Mouse (Mus musculus): ENCODE data around the gene Sh3d21.

Gene Sh3d21

DNA sequence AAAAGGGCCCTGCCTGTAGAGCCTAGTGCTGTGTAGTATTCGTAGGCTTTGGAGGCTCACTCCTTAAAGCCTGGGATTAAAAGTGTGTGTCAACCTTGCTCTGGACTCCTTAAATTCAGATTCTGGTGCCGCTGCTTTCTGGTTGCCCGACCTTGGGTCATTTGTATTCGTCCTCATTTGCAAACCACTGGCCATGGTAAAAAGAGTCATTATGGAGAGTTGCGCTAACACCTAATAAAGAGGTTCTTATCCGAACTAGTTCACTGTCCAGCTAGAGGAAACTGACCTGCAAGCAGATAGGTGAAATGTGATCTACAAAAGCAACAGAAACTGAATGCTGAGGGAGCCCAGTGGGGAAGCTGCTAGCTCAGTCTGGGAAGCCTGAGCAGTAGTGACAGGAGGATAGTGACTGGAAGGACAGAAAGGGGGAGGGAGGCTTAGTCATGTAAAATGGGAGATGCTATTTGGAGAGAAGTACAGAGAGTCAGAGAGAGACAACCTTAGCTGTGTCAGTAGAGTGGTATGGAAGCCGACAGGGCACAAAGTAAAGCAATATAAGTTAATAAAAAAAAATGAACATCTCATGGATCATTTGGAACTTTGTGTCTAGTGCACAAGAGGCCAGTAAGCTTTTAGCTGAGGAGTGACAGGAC, 58.0 kb downstream of the Sh3d21 start:
- DNase-seq = no peak

DNA sequence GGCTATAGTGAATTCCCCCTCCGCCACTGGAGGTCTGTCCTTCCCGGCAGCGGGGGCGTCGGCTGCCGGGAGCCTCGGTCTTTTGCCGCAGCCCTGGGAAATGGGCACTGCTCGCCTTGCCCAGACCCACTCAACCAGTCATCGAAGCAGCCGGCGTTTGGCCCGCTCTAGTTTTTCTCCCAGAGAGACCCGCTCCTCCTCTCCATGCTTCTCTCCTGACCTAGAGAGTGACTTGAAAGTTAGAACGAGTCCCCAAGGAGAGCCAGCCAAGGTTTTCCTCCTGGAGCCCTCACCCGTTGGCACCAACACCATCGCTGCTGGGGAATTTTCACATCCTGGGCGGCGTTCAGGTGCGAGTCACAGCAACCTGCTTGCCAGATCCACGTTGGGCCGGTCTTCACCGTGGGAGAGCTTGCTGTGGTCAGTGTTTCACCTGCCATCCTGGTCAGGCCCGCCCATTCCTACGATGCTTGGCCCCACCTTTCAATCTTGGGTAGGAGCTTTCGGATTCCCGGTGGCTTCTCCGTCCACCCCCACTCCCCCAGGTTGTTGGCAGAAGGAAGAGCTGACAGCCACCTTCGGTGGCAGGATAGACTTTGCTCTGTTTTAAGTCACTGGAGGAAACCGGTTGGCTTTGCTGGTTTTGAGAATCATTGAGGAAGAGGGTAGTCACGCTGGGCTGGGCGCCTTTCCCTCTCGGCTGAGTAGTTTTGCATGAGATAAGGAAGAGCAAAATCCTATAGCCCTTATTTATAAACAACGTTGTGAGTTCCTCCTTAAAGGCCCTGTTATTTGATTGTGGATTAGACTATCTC, 58.8 kb downstream of the Sh3d21 start:
- peak; percentile 50 for DNase-seq

DNA sequence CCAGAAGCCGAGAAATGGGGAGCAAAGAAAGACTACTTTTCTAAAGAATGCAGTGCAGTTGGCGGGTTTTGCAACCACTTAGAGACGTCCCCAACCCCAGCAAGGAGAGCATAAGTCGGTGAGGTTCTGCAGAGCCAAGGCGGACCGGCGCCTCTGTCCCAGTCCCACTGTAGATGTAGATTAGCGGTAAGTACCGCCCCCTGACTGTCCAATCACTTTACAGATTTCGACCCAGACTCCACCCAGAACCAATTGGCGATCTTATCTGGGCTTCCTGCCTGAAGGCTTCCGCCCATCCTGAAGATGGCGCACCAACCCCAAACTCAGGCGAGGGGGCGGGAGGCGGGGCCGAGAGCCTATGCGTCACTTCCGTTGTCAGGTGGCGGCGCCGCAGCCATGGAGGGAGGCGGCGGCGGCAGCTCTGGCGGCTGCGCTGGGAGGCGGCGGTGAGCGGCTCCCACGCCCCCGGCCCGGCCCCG, 59.7 kb downstream of the Sh3d21 start, which contains the start of gene Stk40:
TSS of gene Stk40 (plus strand) at position 368 of the 479 bp plus-strand sequence.
- peak; percentile 97 to 98 for DNase-seq

DNA sequence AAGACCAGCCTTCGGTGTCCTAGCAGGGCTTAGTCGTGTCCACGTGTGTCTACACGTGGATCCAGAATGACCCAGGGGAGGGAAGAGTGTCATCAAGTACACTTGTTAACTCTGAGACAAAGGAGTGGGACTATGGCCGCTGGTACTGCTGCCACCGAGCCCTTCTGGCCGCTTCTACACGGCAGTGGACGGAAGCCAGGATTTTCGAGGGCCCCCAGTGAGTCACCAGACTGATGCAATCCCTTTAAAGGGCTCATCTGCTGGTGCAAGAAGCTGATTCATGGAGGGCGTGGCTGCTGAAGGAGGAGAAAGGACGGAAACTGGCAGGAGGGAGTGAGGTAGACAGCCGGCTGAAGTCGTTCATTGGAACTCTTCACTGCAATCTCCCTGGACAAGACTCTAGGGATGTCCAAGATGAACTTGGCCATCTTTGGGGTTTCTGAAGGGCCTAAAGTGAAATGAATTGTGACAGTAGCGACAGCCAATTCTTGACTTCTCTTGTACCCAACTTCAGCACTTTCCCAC, 60.2 kb downstream of the Sh3d21 start:
- peak; percentile 95 to 96 for DNase-seq

DNA sequence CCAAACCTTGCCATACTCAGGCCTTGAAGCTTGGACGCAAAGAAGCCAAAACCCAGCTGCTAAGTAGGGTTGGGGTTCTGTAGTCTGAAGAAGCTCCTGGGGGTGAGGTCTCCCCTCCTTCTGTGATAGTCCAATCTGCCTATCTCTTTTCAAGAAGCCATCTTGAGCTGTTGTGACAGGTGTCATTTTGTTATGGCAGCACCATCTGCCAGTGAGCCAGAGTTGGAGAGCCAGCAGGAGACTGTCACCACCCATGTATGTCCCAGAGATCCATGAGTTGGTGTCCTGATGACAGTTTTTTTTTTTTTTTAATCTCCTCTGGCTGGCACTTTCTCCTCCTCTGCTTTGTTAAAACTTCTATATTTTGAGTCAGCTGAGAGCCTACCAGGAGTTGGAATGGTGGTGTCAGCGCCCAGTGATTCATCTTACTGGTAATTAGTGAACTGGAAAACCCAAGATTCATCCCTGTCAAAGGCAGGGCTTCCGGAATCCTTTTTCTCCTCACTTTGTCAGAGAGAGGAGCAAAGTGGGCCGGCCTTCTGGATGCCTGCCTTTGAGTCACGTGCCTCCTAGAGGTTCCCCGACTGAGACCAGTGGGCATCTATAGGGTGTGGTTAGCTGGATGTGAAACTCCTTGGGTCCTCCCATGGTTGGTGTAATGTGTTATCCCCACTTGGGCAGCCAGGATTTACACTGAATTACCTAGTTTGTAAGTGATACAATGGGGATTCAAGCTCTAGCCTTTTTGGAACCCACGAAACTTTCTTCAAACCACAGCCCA, 61.0 kb downstream of the Sh3d21 start:
- DNase-seq = peak; percentile 59 to 62

DNA sequence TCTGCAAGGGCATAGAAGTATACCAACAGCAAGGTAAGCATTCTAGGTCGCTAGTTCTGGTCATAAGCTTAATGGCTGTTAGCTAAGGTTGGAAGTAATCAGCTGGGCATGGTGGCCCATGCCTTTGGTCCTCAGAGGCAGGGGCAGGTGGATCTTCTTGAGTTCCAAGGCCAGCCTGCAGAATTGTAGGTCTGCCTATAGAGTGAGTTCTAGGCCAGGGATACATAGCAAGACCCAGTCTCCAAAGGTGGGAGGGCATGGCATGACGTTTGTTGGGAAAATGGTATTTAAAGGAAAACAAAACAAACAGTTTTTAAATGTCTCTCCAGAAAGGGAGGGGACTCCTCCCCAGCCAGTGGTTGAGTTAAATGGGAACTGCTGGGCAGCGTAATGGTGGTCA, 62.5 kb downstream of the Sh3d21 start:
- DNase-seq = no peak

All from lung, postnatal 4 days (tissue).